Mouse (Mus musculus) liver, postnatal 0 days (tissue): Measurements from ENCODE around the gene Mycl.

Source experiments
- CTCF ChIP-seq: sonication (generic); IDR thresholded peaks from 2 replicates; pipeline ENCODE4 v1.5.1; 2016; ENCODE audit warnings: antibody characterized with exemption, low read depth
- EP300 ChIP-seq: IDR thresholded peaks from 2 replicates; pipeline ENCODE4 v1.6.1; 2016; ENCODE audit warnings: antibody characterized with exemption, low read depth, mild to moderate bottlenecking

- no peak for TF ChIP-seq CTCF
- TF ChIP-seq EP300: no peak
These were observed 21.1 kb downstream of the Mycl start, which contains the start of gene Trit1 for GRCm38 (mm10) chr4:123016451-123016957.
